Mouse (Mus musculus) cerebellum, adult 11 months (tissue): Measurements from ENCODE around the gene Ctf1.

ENCODE experiments used
- DNase-seq: peaks from one replicate; pipeline ENCODE4 v3.0.0; 2022

Ctf1 gene

GRCm38 (mm10) chr7:127745251-127745651 lies 32.7 kb downstream of the Ctf1 start:
- peak; percentile 91 for DNase-seq

- DNase-seq: peak; percentile 97
Measured at GRCm38 (mm10) chr7:127745652-127746493, 33.3 kb downstream of the Ctf1 start.

GRCm38 (mm10) chr7:127746494-127747491 lies 34.3 kb downstream of the Ctf1 start:
- peak; percentile 73 for DNase-seq

GRCm38 (mm10) chr7:127747559-127748234 lies 35.2 kb downstream of the Ctf1 start:
- DNase-seq: no peak

GRCm38 (mm10) chr7:127748235-127748560 lies 35.7 kb downstream of the Ctf1 start:
- peak; percentile 49 for DNase-seq

GRCm38 (mm10) chr7:127750131-127751127 lies 37.9 kb downstream of the Ctf1 start:
- DNase-seq: no peak

GRCm38 (mm10) chr7:127751619-127752018 lies 39.1 kb downstream of the Ctf1 start:
- no peak for DNase-seq

GRCm38 (mm10) chr7:127752069-127752468 lies 39.5 kb downstream of the Ctf1 start:
- no peak for DNase-seq

GRCm38 (mm10) chr7:127753158-127753557 lies 40.6 kb downstream of the Ctf1 start:
- no peak for DNase-seq

- no peak for DNase-seq
Measured at GRCm38 (mm10) chr7:127753741-127754140, 41.2 kb downstream of the Ctf1 start.

GRCm38 (mm10) chr7:127759716-127760115 lies 47.2 kb downstream of the Ctf1 start:
- no peak for DNase-seq

GRCm38 (mm10) chr7:127760478-127760877 lies 47.9 kb downstream of the Ctf1 start:
- no peak for DNase-seq

- DNase-seq: peak; percentile 69
Measured at GRCm38 (mm10) chr7:127761026-127761425, 48.5 kb downstream of the Ctf1 start.

- DNase-seq: no peak
Measured at GRCm38 (mm10) chr7:127763642-127764041, 51.1 kb downstream of the Ctf1 start.

- DNase-seq: no peak
Measured at GRCm38 (mm10) chr7:127765756-127766155, 53.2 kb downstream of the Ctf1 start.

- DNase-seq: no peak
Measured at GRCm38 (mm10) chr7:127766851-127767609, 54.5 kb downstream of the Ctf1 start.
